Mouse (Mus musculus): Measurements from ENCODE around the gene Mcts1.

DNA sequence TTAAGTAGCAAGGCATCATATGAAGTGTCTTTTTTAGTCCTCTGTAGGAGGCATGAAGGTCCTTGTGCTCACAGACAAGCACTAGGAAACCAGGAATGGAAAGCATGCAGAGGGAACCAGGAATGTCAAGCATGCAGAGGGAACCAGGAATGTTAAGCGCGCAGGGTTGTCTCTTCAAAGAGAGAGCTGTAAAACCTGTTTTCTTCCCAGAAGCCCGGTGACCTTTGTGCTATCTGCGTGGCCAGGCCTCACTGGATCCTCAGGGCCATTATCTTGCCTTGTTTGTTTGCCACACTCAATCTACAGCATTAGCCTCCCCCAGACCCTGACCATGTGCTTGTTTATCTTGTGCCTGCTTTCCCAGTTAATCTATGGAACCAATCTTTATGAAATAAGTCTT lies 10.6 kb upstream of the Mcts1 start:
- TF ChIP-seq CTCF (IDR thresholded peaks at IDR 0.05; ENCODE audit: insufficient read depth, low read depth, low read length) (no peak), POLR2A (IDR thresholded peaks at IDR 0.05; ENCODE audit: insufficient read depth, low read depth, low read length) (no peak)

Data from olfactory bulb, adult 2 months (tissue).